ENCODE assay signal across 29 mouse cellular contexts in genomic region chr10:88765431-88766142, GRCm38 (mm10). TPM values are rescaled to one million over a fixed set of nuclear protein-coding genes. Genes with fewer than 3 reads are reported as not detected.
DNase-seq lines count a peak whose midpoint lies in the region; ATAC-seq lines count a peak whose summit lies in the region.
"Had no signal": no experiment of that assay in that cellular context is flagged by ENCODE, and none has a peak within 500 bp of the region (broad histone marks: within the 10 kb centered on the region; RNA-seq: fewer than 3 reads in every experiment).

No protein-coding gene starts in this region.

- DNase-seq in heart, adult 11 months, result peak; percentile 87
- no peak for DNase-seq in heart, embryonic 10.5 days (ENCODE audit: low spot score)
- DNase-seq in heart, postnatal 10 days, result peak; percentile 12 to 13
- DNase-seq in kidney, adult 8-10 months, result peak; percentile 54 to 55
- peak; percentile 39 for DNase-seq in kidney, postnatal 14 days
- DNase-seq in natural killer cell, adult 2 months (ENCODE audit: low spot score in 2 of 2), result no peak
- no peak for DNase-seq in spleen, postnatal 36 days (ENCODE audit: low spot score in 2 of 2)
- DNase-seq: adrenal gland, postnatal 10 days; cerebellum, adult 11-12 months; cerebellum, adult 9-11 months; gastrocnemius, adult 2 months; gastrocnemius, postnatal 36 days; left cerebral cortex, postnatal 4 days; liver, embryonic 13.5 days; lung, adult 2 months; lung, postnatal 10 days; midbrain, embryonic 14.5 days; retina, postnatal 1 day; right cerebral cortex, postnatal 14 days had no signal

- intact Hi-C loops in heart, postnatal 10 days (cut with DNase I), result no loop called here

- H3K9me3 ChIP-seq in heart, embryonic 10.5 days, result no peaks in the 10 kb centered on the region
- H3K9me3 ChIP-seq in heart, embryonic 11.5 days (replicated peaks; ENCODE audit: control insufficient read depth, low read length), result no peaks in the 10 kb centered on the region
- H3K9me3 ChIP-seq: G1E; heart, embryonic 13.5 days; hindbrain, embryonic 15.5 days; liver, embryonic 13.5 days; neural tube, embryonic 15.5 days; stomach, embryonic 15.5 days had no signal

- H3K9ac ChIP-seq in heart, embryonic 11.5 days (ENCODE audit: low read depth, low read length), result no peak overlapping the region
- H3K9ac ChIP-seq: heart, embryonic 13.5 days; hindbrain, embryonic 15.5 days; liver, embryonic 13.5 days; neural tube, embryonic 15.5 days; stomach, embryonic 15.5 days had no signal

- no peak for ATAC-seq in heart, embryonic 11.5 days (replicated peaks; ENCODE audit: insufficient number of reproducible peaks, low FRiP score, low TSS enrichment)
- ATAC-seq: forebrain, embryonic 16.5 days; inflammation-experienced regulatory T-cells, adult 6 months had no signal

- H3K27ac ChIP-seq in heart, embryonic 10.5 days, result no peak overlapping the region
- no peak overlapping the region for H3K27ac ChIP-seq in heart, embryonic 11.5 days (ENCODE audit: low read depth, low read length)
- H3K27ac ChIP-seq: gastrocnemius, adult 2 months; heart, embryonic 13.5 days; hindbrain, embryonic 15.5 days; liver, embryonic 13.5 days; macrophage; neural tube, embryonic 15.5 days; stomach, embryonic 15.5 days had no signal

- no peak overlapping the region for H3K4me2 ChIP-seq in heart, embryonic 11.5 days
- H3K4me2 ChIP-seq: heart, embryonic 13.5 days; hindbrain, embryonic 15.5 days; liver, embryonic 13.5 days; neural tube, embryonic 15.5 days; stomach, embryonic 15.5 days had no signal

- 84% methylated on average over 15 of the region's 15 CpGs for WGBS in heart, embryonic 10.5 days
- WGBS in heart, embryonic 11.5 days (ENCODE audit: insufficient replicate concordance), result 82% methylated on average over 15 of the region's 15 CpGs

- no peaks in the 10 kb centered on the region for H3K27me3 ChIP-seq in heart, embryonic 10.5 days (ENCODE audit: insufficient read depth, poor library complexity, severe bottlenecking)
- no peaks in the 10 kb centered on the region for H3K27me3 ChIP-seq in heart, embryonic 11.5 days (ENCODE audit: control insufficient read depth, insufficient read depth, low read length)
- H3K27me3 ChIP-seq: heart, embryonic 13.5 days; hindbrain, embryonic 15.5 days; liver, embryonic 13.5 days; neural tube, embryonic 15.5 days; stomach, embryonic 15.5 days had no signal

- H3K4me1 ChIP-seq in heart, embryonic 10.5 days, result no peaks in the 10 kb centered on the region
- no peaks in the 10 kb centered on the region for H3K4me1 ChIP-seq in heart, embryonic 11.5 days (ENCODE audit: control insufficient read depth, insufficient read depth, low read length)
- H3K4me1 ChIP-seq: heart, embryonic 13.5 days; hindbrain, embryonic 15.5 days; liver, embryonic 13.5 days; neural tube, embryonic 15.5 days; stomach, embryonic 15.5 days had no signal

- H3K4me3 ChIP-seq in heart, embryonic 10.5 days, result no peak overlapping the region
- H3K4me3 ChIP-seq in heart, embryonic 11.5 days (ENCODE audit: low read depth, low read length), result no peak overlapping the region
- H3K4me3 ChIP-seq: erythroblast, embryonic 14.5 days; gastrocnemius, adult 2 months; heart, embryonic 13.5 days; hindbrain, embryonic 15.5 days; liver, embryonic 13.5 days; neural tube, embryonic 15.5 days; stomach, embryonic 15.5 days had no signal

- peaks cover 96% of the 10 kb centered on the region for H3K36me3 ChIP-seq in heart, embryonic 10.5 days
- peaks cover 29% of the 10 kb centered on the region; the same call in 1 of the 2 replicates for H3K36me3 ChIP-seq in heart, embryonic 11.5 days (ENCODE audit: control insufficient read depth, insufficient read depth, low read length)

RNA-seq across cellular contexts. Expression of gene Arl1, which starts 34.9 kb away (rescaled TPM):
- 149 and 156 TPM in 2 replicates for polyA plus RNA-seq in heart, embryonic 10.5 days (2016; fragmentation: Nextera tagmentation; extraction: Ambion mirVana)
- 10 to 100 TPM; 92.5 to 95.3 TPM for total RNA-seq in heart, postnatal 10 days (2021)
- polyA plus RNA-seq in heart, embryonic 11.5 days (2014; fragmentation: Nextera tagmentation; extraction: Ambion mirVana), result 141 and 149 TPM in 2 replicates

Comparison
In these comparisons a context has a peak if more than half of its experiments do, and no peak if none do; other contexts are left out.
1. DNase-seq: peak in heart, adult 11 months (single experiment), heart, postnatal 10 days (2 of 2), kidney, adult 8-10 months (2 of 2) and kidney, postnatal 14 days (single experiment); none in heart, embryonic 10.5 days (single experiment), natural killer cell, adult 2 months (0 of 2) and spleen, postnatal 36 days (0 of 2).